Mouse (Mus musculus) adrenal gland, adult 18-20 months (tissue): ENCODE results near the gene Osbpl3. TPM values are rescaled to one million over a fixed set of nuclear protein-coding genes. Genes with fewer than 3 reads are reported as not detected.

Experiments used
- DNase-seq, 2 experiments: peaks; one replicate each; pipeline ENCODE4 v3.0.0; 2021 to 2022; ENCODE audit warnings: low spot score in 2 of 2
- total RNA-seq, 2 experiments: library from RNA; stranded (reverse); gene quantifications; 1 replicate in 1 of 2; 2 replicates in 1 of 2; pipeline ENCODE4 v1.2.3; 2021

Osbpl3 gene
- total RNA-seq, 2 experiments from 2014 or later: 34.5 to 36.3 TPM

DNA sequence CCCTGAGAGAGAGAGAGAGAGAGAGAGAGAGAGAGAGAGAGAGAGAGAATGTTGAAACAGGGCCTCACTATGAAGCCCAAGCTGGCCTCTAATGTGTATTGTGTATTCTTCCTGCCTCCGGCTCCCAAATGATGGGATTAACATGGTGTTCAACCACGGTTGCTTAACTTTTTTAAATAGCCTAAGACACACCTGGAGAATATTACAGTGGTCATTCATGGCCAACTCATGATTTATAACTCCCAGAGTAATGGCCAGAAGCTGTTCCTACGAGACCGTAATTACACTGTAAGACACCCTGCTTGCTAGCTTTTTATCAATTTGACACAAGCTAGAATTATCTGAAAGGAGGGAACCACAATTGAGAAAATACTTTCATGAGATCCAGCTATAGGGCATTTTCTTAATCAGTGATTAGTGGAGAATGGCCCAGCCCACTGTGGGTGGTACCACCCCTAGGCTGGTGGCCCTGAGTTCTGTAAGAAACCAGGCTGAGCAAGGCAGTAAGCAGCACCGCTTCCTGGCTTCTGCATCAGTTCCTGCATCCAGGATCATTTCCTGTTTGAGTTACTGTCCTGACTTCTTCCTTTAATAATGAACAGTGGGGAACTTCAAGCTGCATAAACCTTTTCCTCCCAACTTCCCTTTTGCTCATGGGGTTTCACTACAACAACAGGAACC lies 115.6 kb downstream of the Osbpl3 start:
- DNase-seq: no peak

DNA sequence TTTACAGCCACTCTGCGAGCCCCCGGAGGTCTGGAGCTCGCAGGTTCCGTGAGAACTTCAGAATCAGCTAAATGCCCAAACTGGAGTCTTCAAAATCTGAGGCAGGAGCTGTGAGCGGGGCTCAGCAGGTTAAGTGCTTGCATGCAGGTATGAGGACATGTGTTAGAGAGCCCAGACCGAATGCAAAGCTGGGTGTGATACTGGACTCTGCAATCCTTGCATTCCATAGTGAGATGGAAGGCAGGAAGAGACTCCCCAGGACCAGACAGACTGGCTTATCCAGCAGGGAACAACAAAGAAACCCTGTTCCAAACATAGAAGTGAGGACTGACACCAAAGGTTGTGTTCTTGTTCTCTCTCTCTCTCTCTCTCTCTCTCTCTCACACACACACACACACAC lies 118.6 kb downstream of the Osbpl3 start:
- no peak for DNase-seq

DNA sequence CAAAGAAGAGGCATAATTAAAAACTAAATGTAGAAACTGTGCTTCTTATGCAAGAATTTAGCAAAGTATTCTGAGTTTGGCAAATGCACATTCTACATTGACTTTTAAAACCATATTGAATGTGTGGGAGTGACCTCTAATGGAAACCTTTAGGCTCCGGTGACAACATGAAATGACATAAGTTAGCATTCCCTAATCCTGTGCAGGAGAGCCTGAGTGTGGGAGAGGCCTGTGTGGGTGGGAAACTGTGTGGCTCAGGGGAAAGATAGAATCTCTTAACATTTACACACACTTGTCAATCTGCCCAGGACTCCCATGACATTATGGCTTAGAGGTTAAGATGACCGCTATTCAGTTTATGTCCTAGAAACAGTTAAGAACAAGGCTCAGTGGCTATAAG lies 119.6 kb downstream of the Osbpl3 start:
- no peak for DNase-seq

DNA sequence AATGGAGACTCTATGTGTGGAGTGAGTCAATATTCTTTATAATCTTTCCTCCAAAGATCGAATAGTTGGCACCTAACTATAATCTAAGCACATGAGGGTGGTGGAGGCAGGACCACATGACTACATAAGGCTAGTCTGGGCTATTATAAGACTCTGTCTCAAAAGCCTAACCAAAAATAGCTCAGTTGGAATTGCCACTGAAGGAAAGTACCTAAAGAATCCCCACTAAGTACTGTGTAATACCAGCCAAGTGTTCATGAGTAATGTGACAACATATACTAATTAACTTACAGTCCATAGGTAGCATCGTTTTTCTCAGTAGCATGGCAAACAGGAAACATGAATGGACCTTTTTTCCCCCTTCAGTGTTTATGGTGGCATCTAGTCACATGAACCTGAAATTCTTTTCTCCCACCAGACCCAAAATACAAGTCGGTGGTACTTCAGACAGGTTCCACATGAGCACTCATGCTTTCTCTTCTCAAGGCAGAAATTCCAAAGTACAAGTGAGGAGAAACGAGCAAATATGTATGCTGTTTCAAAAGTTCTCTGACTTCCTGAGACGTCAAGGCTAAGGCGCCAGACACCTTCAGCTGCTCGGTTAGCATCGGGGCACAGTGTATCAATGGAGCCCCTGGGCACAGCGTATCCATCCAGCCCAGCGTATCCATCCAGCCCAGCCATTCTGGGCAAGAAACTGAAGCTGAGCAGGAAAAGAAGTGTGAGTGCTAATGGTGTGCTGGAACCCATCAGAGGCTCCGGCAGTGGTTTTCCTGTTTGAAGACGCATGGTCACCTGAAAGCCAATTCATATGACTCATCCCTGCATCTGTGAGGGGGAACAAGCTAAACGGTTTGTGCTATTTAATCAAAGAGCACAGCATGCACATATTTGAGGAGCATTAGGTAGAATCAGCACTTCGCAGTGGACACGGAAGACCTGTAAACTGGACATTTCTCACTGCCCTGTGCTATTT lies 120.9 kb downstream of the Osbpl3 start:
- DNase-seq: no peak

DNA sequence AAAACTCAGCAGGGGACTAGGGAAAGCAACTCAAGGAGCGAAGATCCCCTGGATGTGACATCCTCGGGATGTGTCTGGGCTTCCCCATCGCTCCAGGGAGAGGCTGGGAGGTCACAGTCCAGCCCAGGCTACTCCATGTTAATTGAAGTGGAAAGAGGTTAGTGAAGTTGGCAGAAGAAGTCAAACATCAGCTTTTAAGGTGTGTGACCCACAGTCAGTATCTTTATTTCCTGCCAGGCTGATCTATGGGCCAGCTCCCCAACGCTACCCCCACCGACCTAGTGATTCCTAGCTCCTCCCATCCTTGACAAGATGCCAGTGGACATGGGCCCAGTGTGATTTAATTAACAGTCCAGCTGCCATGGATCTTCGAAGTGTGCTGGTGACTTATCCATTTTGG lies 122.7 kb downstream of the Osbpl3 start:
- no peak for DNase-seq

DNA sequence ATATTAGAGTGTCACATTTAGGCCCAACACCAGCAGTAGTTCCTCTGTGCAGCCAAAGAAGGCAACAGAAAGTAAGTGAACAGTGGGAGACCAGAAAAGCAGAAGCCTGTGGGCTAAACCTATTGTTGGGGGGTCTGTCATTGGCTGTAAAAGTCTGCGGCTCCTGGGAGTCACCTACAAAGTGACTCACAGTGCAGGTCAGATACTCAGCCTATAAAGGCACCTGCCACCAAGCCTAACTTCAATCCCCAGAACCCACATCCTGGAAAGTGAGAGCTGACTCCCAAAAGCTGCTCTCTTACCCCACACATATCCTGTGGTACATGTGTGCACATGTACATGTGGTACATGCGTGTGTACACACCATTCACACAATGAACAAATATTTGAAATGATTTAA lies 124.5 kb downstream of the Osbpl3 start:
- no peak for DNase-seq

DNA sequence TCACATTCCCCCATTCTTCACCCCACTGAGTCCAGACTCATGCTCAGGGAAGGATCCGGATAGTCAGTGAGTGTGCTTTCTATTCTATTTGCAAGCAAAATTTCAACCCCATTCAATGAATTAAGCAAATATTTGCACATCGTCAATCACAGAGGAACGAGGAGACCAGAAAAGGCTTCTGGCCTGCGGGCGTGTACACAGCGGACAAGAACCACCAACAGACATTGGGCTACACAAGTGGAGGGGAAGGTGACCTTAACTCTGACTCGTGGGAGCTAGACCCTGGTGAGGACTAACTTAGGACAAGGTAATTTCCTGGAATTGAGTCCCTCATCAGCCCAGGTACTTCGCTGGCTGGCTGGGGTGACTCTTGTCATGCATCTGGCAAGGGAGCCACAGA lies 126.6 kb downstream of the Osbpl3 start:
- no peak for DNase-seq

DNA sequence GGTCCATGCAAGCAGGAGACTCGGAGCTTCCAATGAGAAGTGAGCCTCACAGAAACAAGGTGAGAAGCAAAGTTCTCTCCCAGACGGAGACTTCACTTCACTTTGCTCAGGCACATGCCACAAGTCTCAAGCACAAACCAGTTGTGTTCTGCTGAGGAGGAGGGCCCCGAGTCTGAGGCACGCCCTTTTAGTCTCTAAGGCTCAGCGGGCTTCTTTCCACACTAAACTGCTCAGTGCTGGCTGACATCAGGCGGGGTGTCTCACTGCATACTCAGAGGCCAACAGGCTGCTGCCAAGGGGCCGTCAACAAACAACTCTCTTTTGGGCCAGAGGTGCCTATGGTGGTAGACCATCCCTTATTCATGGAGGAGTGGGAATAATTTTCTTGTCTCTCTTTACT lies 127.1 kb downstream of the Osbpl3 start:
- DNase-seq: no peak

DNA sequence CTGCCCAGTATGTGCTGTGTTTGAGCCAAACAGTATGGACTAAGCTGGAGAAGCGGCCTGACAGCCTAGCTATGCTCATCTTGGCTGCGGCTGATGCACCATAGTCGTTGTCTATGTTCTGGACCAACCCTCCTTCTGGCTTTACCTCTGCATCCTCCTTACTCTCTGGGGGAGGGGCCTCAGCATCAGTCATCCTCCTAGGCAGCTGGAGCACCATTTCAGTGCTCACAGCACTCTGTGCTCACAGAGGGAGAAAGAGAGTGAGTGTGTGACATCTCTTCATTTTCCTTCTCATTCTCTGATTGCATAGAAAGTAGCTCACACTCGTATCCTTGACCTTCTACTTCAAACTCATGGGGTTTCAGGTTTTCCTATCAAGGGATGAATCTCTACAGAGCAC lies 129.8 kb downstream of the Osbpl3 start:
- DNase-seq: no peak

DNA sequence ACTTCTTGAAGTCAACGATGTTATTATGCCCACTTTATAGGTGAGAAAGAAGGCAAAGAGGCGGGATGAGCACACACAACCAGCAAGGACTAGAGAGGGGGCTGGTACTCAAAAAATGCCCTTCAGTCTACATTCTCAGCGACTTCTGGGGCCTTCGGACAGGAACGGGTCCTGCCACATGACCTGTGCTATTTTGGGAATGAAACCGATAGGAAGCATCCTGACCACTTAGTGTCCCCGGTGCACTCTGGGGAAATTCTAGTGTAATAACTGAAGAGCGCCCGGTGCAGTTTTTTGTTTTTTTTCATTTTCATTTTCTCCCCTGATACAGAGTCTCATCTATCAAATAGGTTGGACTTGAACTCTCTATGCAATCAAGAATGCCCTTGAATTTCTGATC lies 130.5 kb downstream of the Osbpl3 start:
- no peak for DNase-seq

DNA sequence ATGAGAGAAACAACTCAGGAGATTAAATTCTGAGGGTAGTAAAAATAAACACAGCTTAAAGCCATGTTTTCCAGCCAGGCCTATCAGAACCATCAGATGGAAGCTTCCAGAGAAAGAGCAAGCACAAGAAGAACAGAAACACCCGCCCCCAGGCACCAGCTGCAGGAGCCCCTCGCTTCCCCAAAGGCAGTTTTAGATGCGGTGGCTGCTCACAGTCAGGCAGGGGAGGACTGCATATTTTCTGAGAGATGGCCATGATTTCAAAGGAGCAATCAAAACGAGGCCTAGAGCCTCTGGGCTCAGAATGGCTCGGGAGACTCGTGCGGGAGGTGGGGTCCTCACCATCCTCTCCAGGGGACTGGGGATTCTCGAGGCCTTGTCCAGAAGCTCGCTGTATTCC lies 133.4 kb downstream of the Osbpl3 start:
- no peak for DNase-seq

DNA sequence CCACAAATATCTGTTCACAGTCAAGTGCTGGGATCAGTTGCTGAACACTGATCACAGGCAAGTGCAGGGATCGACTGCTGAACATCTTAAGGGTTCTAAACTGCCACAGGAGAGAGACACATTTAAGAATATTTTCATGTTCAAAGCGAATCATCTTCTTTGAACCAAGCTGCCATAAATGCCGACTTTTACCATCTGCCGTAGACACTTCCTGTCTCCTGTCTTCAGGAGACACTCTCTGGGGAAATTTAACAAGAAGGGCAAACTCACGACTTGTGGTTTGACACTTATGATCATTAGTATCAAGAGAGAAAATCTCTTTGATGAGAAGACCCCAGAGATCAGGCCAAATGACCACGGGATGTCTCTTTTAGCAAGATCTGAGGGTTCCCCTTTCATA lies 134.3 kb downstream of the Osbpl3 start:
- DNase-seq: no peak

DNA sequence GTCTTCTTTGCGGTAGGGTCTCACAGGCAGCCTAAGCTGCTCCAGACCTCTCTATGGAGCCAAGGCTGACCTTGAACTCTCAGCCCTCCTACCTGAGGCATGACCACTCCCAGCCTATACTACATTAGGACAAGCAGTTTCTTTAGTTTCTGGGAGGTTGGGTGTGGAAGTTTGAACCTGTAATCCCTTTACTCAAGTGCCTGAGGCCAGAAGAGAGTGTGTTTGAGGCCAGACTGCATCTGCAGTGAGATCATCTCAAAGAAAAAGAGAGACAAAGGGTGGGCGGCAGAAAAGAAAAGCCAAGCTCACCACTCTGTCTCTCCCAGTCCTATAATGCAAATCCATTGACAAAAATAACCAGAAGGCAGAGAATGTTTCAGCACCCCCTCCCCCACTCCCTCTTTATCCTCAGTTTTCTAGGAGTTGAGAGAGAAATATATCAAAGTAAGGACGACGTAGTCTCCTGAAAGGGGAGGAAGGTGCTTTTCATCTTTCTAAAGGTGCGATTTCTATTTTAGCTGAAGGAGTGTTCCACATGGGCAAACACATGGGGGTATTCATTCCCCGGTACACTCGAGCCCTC lies 137.3 kb downstream of the Osbpl3 start:
- no peak for DNase-seq

DNA sequence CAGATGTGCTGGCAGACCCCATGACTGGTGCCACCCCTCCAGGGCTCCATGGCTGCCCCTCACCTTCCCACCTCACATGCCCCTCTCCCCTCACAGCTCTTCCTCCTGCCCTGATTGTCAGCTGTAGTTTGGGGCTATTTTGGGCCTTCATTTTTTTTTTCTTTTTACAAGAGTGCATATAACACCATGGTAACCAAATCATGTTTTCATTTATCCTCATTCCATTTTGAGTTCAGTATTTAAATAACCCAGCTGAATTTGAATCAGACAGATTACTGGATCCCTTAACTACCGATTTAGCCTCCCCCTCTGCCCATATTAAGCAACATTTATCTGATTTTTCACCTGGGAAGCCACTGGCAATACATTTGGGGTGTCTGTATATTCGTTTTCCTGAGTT lies 137.9 kb downstream of the Osbpl3 start:
- no peak for DNase-seq

DNA sequence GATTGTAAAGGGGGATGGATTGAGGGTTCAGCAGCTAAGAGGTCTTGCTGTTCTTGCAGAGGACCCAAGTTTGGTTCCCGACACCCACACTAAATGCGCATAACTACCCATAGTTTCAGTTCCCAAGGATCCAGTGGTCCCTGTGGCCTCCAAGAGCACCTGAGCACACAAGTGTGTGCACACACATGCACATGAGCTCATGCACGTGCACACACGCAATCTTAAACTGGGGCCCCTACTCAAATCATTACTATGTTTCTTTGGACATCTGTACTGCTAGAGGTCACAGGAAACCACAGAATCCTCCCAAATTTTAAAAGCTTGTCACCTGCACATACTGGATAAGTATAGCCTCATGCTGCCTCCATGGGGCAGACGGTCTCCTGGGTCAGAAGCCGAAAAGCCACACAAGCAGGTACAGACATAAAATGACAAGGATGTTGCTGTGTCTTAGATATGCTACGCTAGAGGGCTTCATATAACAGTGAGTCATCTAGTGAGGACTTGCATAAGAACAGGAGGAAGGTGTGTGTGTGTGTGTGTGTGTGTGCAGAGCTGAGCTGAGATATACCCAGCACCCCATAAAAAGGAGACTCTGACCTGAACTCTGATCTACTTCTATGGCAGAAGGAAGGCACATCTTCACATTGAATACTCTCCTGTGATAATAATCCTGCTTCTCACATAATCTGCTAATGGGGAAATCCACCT lies 139.1 kb downstream of the Osbpl3 start:
- DNase-seq: no peak

DNA sequence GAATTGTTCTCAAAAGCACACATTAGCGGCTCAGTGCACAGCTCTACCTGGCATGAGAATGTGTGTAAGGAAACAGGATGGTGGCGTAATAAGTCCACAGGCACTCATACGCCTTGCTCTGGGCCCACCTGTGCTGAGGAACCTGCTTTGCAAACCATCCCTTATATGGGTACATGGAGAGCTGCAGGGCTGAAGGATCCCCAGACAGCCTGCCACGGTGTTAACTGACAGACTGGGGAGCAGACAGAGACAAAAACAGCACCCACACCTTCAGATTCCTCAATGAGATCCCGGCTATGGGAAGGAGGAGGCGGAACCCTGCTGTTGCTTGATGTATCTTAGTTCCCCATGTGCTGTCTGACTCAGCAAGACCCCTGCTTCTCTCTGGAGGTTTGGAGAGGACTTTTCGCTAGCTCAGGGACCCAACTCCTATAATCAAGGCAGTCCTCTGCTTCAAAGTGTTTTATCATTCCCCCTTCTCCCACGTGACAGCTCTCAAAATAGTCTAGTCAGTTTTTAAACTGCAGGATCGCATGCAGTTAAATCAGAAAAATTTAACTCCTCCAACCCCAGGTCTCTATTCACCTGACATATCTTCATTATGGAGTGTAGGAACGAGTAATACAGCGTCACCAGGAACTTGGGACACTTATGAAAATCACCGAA lies 141.5 kb downstream of the Osbpl3 start:
- DNase-seq: no peak

DNA sequence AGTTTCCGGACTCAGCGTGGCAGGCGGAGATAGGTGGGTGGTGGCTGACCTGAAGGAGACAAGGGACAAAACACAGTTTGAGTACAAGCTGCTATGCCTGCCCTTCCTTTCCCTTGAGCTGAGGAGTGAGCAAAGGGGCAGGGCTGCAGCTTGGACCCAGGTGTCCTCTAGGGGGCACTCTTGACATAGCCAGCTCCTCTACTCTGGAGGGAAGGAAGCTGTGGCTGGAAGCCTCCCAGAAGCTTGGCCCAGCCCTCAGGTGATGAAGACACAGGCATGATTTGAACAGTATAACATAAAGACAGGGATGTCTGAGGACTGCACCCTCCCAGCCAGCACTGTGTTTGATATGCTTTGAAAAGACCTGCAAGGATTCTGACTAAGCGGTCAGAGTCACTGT lies 143.4 kb downstream of the Osbpl3 start:
- DNase-seq: peak; percentile 68 to 76

DNA sequence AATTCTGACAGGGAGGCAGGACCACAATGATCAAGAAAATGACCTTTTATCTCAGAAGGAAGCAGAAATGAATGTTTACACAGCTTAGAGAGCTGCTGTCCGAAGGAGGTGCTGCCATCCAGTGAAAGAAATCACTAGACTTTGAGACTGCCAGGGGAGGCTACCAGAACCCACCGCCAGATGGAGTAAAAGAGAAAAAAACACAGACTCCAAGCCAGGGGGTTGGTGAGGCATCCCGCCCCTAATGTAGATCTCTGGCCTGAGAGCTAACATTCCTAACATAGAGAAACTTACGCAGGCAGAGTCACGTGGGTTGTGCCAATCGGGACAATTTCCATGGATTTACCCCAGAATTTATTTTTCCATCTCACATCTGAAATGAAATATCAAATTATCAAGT lies 147.0 kb downstream of the Osbpl3 start:
- DNase-seq: no peak

DNA sequence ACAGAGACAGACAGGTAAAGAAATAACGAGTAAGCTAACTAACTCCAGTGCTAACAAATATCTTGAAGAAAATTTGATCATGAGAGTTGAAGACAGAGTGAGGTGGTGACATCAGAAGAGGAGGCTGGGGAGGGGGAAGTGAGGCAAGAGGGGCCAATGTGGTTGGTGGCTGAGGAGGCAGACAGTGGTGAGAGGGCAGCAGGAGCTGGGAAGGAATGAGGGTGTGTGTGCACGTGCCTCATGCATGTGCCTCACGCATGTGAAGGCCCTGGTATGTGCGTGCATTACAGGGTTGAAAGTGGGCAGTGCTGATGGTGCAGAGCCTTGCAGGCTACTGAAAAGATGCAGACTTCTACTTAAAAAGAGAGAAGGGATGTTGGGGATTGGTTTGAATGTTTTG lies 149.4 kb downstream of the Osbpl3 start:
- DNase-seq: no peak

DNA sequence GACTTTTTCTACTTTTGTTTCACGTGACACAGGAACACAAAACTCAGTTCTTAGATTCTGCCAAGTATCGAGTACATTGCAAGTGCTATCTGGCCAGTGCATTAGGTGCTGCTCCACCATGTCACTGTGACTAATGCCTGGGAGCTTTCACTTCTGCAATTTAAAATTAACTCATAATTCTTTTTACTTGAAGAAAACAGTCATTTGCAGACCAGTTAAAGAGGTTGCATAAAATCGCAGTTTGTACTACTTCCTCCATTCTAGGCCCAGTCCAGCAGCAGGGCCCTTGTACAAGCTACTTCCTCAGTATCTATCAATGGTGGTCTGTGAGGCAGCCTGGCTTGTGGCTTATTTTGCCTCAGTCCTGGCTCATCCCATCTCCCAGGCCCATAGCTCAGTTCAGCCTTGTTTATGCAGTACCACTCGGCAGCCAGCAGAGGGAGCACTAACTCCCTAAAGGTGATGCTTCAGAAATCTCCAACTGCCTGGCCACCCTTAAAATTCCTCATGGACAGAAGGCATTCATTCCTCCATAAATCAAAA lies 151.0 kb downstream of the Osbpl3 start:
- peak; percentile 76 to 78 for DNase-seq

DNA sequence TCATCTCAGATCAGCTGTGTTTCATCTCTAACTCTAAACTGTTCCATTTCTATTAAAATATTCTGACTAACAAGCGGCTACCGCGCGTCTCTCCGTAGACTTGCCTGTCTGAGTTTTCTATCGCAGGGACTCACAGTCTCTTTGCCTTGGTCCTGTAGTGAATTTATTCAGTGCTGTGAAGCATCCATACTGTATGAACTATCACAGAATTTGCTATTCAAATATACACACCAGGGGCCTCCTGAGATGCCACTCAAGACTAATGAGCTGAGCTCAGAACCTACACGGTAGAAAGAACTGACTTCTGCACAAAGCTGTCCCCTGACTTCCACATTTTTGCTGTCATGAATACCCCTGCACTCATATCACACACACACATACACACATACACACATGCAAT lies 154.9 kb downstream of the Osbpl3 start:
- no peak for DNase-seq
